Mouse (Mus musculus): ENCODE measurements at regions not wholly inside any gene's neighbourhood (a gene's known extent, or its start where the extent isn't known, plus 50 kb on each side); places are given as distances from the start of the nearest gene placed in this dataset.

GRCm38 (mm10) chr12:58550859-58551761 lies 282.0 kb upstream of the Clec14a start:
- Histone ChIP-seq H3K4me3 (ENCODE audit: low read depth, low read length) (no peak overlapping the region), H3K27ac (ENCODE audit: low read depth, low read length) (no peak overlapping the region), H3K9ac (replicated peaks; ENCODE audit: low read length, poor library complexity, severe bottlenecking) (no peak overlapping the region), H3K4me2 (ENCODE audit: low read depth, low read length, poor library complexity, severe bottlenecking) (no peak overlapping the region), H3K9me3 (ENCODE audit: low read length) (no peaks in the 10 kb centered on the region), H3K4me1 (ENCODE audit: insufficient read depth, low read length) (no peaks in the 10 kb centered on the region), H3K27me3 (ENCODE audit: insufficient read depth, low read length) (no peaks in the 10 kb centered on the region), H3K36me3 (ENCODE audit: insufficient read depth, low read length) (no peaks in the 10 kb centered on the region)
- WGBS, result 27% methylated on average over 9 of the region's 9 CpGs
- DNase-seq (ENCODE audit: low spot score) (no peak), ATAC-seq (ENCODE audit: low FRiP score) (no peak)
- TF ChIP-seq CTCF (IDR thresholded peaks at IDR 0.05), result no peak

- no peak for TF ChIP-seq CTCF (IDR thresholded peaks at IDR 0.05)
- peak; percentile 69 for DNase-seq (ENCODE audit: low spot score)
- H3K9ac ChIP-seq (replicated peaks; ENCODE audit: low read length, poor library complexity, severe bottlenecking), result no peak overlapping the region
- no peak overlapping the region for H3K4me2 ChIP-seq (ENCODE audit: low read depth, low read length, poor library complexity, severe bottlenecking)
- no peak overlapping the region for H3K4me3 ChIP-seq (ENCODE audit: low read depth, low read length)
- H3K9me3 ChIP-seq (ENCODE audit: low read length), result no peaks in the 10 kb centered on the region
- no peaks in the 10 kb centered on the region for H3K4me1 ChIP-seq (ENCODE audit: insufficient read depth, low read length)
- ATAC-seq (ENCODE audit: low FRiP score), result no peak; the same call in 1 of the 2 replicates
- H3K27ac ChIP-seq (ENCODE audit: low read depth, low read length), result no peak overlapping the region
- no peaks in the 10 kb centered on the region for H3K27me3 ChIP-seq (ENCODE audit: insufficient read depth, low read length)
- WGBS, result 68% methylated on average over 4 of the region's 4 CpGs
- no peaks in the 10 kb centered on the region for H3K36me3 ChIP-seq (ENCODE audit: insufficient read depth, low read length)
Measured at GRCm38 (mm10) chr12:58545832-58546538, 276.9 kb upstream of the Clec14a start.

- TF ChIP-seq CTCF (IDR thresholded peaks at IDR 0.05), result no peak
- no peaks in the 10 kb centered on the region for H3K9me3 ChIP-seq (ENCODE audit: low read length)
- no peaks in the 10 kb centered on the region for H3K4me1 ChIP-seq (ENCODE audit: insufficient read depth, low read length)
- H3K36me3 ChIP-seq (ENCODE audit: insufficient read depth, low read length), result no peaks in the 10 kb centered on the region
- DNase-seq (ENCODE audit: low spot score) (no peak), ATAC-seq (ENCODE audit: low FRiP score) (no peak)
- H3K27ac ChIP-seq (ENCODE audit: low read depth, low read length), result no peak overlapping the region
- H3K4me2 ChIP-seq (ENCODE audit: low read depth, low read length, poor library complexity, severe bottlenecking), result no peak overlapping the region
- H3K9ac ChIP-seq (replicated peaks; ENCODE audit: low read length, poor library complexity, severe bottlenecking), result no peak overlapping the region
- WGBS, result 46% methylated on average over 4 of the region's 4 CpGs
- H3K4me3 ChIP-seq (ENCODE audit: low read depth, low read length), result no peak overlapping the region
- no peaks in the 10 kb centered on the region for H3K27me3 ChIP-seq (ENCODE audit: insufficient read depth, low read length)
Measured at GRCm38 (mm10) chr12:58544862-58545261, 275.8 kb upstream of the Clec14a start.

DNA sequence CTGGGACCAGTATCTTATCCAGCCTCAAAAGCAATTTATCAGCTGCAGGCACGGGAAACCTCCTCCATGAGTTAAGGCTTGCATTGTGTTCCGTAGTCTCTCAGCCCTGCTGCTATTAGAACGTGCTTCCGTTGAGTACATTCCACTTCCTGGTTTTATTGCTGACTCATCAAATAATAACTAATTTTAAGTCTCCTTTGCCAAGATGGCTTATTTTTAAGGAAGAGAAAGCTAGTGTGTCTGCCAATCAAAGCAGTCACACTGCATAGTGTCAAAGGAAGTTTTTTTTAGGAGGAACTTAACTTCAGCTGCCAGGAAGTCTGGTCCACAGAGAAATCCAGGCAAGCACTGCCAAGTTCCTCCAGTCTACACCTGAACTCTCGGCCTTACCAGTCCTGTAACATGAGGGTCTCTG lies 269.2 kb upstream of the Clec14a start:
- DNase-seq (ENCODE audit: low spot score), result no peak
- 66% methylated on average over 5 of the region's 5 CpGs for WGBS
- Histone ChIP-seq H3K4me2 (ENCODE audit: low read depth, low read length, poor library complexity, severe bottlenecking) (no peak overlapping the region), H3K4me3 (ENCODE audit: low read depth, low read length) (no peak overlapping the region), H3K36me3 (ENCODE audit: insufficient read depth, low read length) (no peaks in the 10 kb centered on the region), H3K27ac (ENCODE audit: low read depth, low read length) (no peak overlapping the region), H3K4me1 (ENCODE audit: insufficient read depth, low read length) (no peaks in the 10 kb centered on the region), H3K9me3 (ENCODE audit: low read length) (no peaks in the 10 kb centered on the region), H3K27me3 (ENCODE audit: insufficient read depth, low read length) (no peaks in the 10 kb centered on the region), H3K9ac (replicated peaks; ENCODE audit: low read length, poor library complexity, severe bottlenecking) (no peak overlapping the region)
- no peak for ATAC-seq (ENCODE audit: low FRiP score)
- TF ChIP-seq CTCF (IDR thresholded peaks at IDR 0.05), result no peak

DNA sequence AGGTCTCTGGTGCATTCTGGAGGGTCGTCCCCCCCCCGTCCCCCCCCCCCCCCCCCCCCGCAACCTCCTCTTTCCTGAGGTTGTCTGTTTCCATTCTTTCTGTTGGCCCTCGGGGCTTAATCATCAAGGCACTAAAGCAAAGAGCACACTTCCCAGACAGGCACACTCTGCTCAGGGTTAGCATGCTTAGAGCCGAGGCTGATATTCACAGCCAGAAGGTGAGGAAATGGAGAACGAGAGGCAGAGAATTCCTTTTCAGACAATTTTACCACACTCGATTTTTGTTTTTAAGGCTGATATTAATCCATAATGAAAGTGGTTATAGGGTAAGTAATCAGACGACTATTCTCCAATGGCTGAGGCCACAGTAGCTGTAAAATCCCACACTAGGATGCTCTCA lies 268.7 kb upstream of the Clec14a start:
- Histone ChIP-seq H3K27me3 (ENCODE audit: insufficient read depth, low read length) (no peaks in the 10 kb centered on the region), H3K9ac (replicated peaks; ENCODE audit: low read length, poor library complexity, severe bottlenecking) (no peak overlapping the region), H3K4me1 (ENCODE audit: insufficient read depth, low read length) (no peaks in the 10 kb centered on the region), H3K4me2 (ENCODE audit: low read depth, low read length, poor library complexity, severe bottlenecking) (no peak overlapping the region), H3K4me3 (ENCODE audit: low read depth, low read length) (no peak overlapping the region), H3K36me3 (ENCODE audit: insufficient read depth, low read length) (no peaks in the 10 kb centered on the region), H3K27ac (ENCODE audit: low read depth, low read length) (no peak overlapping the region), H3K9me3 (ENCODE audit: low read length) (no peaks in the 10 kb centered on the region)
- TF ChIP-seq CTCF (IDR thresholded peaks at IDR 0.05), result no peak
- ATAC-seq (ENCODE audit: low FRiP score) (no peak), DNase-seq (ENCODE audit: low spot score) (no peak)
- WGBS, result 77% methylated on average over 5 of the region's 8 CpGs
